Mouse (Mus musculus) intestine, embryonic 15.5 days (tissue): Measurements from ENCODE around the gene Dnm1. TPM values are rescaled to one million over a fixed set of nuclear protein-coding genes. Genes with fewer than 3 reads are reported as not detected.

Source experiments
- ATAC-seq: fragments of 200-750 bp; cut with Nextera tagmentation; 2 replicates; pipeline ENCODE4 v1.8.0; 2017; ENCODE audit warnings: moderate TSS enrichment, moderate library complexity
- H3K27ac ChIP-seq: fragments of 300-500 bp; sonication (generic); 2 replicates; pipeline ENCODE4 v1.5.1; 2015; ENCODE audit warnings: mild to moderate bottlenecking, inconsistent platforms
- H3K27me3 ChIP-seq: fragments of 300-500 bp; sonication (generic); replicated peaks from 2 replicates; pipeline ENCODE4 v1.6.1; 2015; ENCODE audit warnings: inconsistent platforms
- H3K36me3 ChIP-seq: fragments of 300-500 bp; sonication (generic); 2 replicates; pipeline ENCODE4 v1.6.1; 2015; ENCODE audit warnings: inconsistent platforms
- H3K4me1 ChIP-seq: fragments of 300-500 bp; sonication (generic); replicated peaks from 2 replicates; pipeline ENCODE4 v1.6.1; 2015; ENCODE audit warnings: inconsistent platforms
- H3K4me2 ChIP-seq: fragments of 300-500 bp; sonication (generic); replicated peaks from 2 replicates; pipeline ENCODE4 v1.6.1; 2015; ENCODE audit warnings: mild to moderate bottlenecking, inconsistent platforms
- H3K4me3 ChIP-seq: fragments of 300-500 bp; sonication (generic); replicated peaks from 2 replicates; pipeline ENCODE4 v1.5.1; 2015; ENCODE audit warnings: inconsistent platforms
- H3K9ac ChIP-seq: fragments of 300-500 bp; sonication (generic); 2 replicates; pipeline ENCODE4 v1.6.1; 2015; ENCODE audit warnings: inconsistent platforms
- H3K9me3 ChIP-seq: fragments of 300-500 bp; sonication (generic); 2 replicates; pipeline ENCODE4 v1.6.1; 2016; ENCODE audit warnings: inconsistent platforms
- WGBS: fragments of 180-500 bp; shearing (Covaris S2); methylation state at CpG from one replicate; pipeline ENCODE4 v1.1.7; 2015; 5-methylcytosine and 5-hydroxymethylcytosine counted together
- polyA plus RNA-seq: library from polyadenylated mRNA; unstranded; fragments of >200 nt; fragmentation: Nextera tagmentation; extraction: Ambion mirVana; gene quantifications from 2 replicates; pipeline ENCODE4 v1.2.1, GENCODE M21; 2015

The Dnm1 gene
- polyA plus RNA-seq, 1 experiment from 2014 or later, result 12.2 TPM

DNA sequence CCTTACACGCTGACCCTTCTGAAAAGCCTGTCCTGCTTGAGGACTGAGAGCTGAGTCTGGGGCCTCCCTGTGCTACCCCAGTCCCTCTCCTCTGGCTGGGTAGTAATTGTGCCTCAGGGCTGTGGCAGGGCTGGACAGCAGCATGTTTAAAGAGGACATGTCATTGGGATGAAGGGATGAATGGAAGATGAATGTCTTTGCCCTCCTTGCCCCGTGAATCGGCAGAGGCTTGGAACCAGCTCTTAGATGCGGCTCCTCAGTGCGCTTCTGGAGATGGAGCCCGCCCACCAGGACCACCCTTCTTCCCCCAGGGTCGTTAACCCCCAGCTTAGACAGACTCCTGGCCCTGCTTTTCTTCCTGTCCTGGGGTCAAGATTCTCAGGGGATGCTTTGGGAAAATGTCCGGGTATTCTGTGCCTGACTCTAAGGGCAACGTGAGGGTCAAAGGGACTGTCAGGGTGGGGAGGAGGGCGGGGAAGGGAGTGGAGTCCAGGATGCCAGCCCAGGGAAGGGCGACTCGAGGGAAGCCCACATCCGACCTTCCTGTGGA lies 24.2 kb downstream of the Dnm1 start:
- ATAC-seq, result no peak
- Histone ChIP-seq H3K36me3 (no peaks in the 10 kb centered on the region; the same call in 1 of the 2 replicates), H3K4me1 (peaks cover 12% of the 10 kb centered on the region; the same call in 1 of the 2 replicates), H3K27ac (no peak overlapping the region; the same call in 1 of the 2 replicates), H3K27me3 (no peaks in the 10 kb centered on the region), H3K4me2 (no peak overlapping the region), H3K9me3 (no peaks in the 10 kb centered on the region), H3K9ac (no peak overlapping the region), H3K4me3 (no peak overlapping the region)
- 33% methylated on average over 13 of the region's 13 CpGs for WGBS

DNA sequence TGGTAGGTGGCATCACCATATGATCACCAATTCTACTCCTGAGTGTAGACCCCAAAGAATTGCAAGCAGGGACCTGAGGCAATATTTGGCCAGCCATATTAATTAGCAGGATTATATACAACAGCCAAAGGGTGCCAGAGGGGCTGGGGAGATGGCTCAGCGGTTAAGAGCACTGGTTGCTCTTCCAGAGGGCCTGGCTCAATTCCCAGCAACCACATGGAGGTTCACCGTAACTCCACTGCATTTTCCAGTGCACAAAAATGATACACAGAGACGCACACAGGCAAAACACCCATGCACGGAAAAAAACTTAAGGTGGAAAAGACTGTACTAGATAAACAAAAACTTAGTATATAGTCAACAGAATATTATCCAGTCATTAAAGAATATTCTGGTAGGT lies 25.9 kb downstream of the Dnm1 start:
- 49% methylated on average over 4 of the region's 4 CpGs for WGBS
- H3K27me3 ChIP-seq, result 0 out of 2 replicates have a peak, but pooled peaks cover 2% of the 10 kb centered on the region
- no peaks in the 10 kb centered on the region for H3K36me3 ChIP-seq
- no peak overlapping the region for H3K9ac ChIP-seq
- no peak overlapping the region for H3K4me3 ChIP-seq
- ATAC-seq, result no peak
- no peak overlapping the region for H3K27ac ChIP-seq
- H3K9me3 ChIP-seq, result no peaks in the 10 kb centered on the region
- peaks cover 14% of the 10 kb centered on the region; the same call in 1 of the 2 replicates for H3K4me1 ChIP-seq
- no peak overlapping the region for H3K4me2 ChIP-seq

DNA sequence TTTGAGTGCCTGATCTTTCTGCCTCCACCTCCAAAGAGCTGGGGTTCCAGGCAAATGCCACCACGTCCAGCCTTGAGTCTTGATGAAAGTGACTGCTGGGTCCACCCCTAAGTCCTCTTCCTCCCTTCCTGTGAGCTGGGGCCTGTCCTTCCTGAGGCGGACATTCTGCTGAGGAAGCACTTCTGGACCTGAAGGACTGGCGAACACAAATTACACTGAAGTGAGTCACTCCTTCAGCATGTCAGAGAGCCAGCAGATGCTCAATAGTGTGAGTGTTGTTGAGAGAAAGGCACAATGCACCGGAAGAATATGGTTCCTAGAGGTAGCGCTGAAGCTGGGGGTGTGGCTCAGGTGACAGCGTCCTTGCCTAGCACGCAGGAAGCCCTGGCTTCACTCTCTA lies 27.8 kb downstream of the Dnm1 start:
- H3K9me3 ChIP-seq, result no peaks in the 10 kb centered on the region
- H3K4me1 ChIP-seq, result peaks cover 22% of the 10 kb centered on the region
- 0 out of 2 replicates have a peak, but pooled peaks cover 2% of the 10 kb centered on the region for H3K27me3 ChIP-seq
- 48% methylated on average over 7 of the region's 7 CpGs for WGBS
- H3K27ac ChIP-seq, result peak overlapping the region; percentile 41
- no peak overlapping the region for H3K9ac ChIP-seq
- no peak overlapping the region for H3K4me2 ChIP-seq
- no peaks in the 10 kb centered on the region for H3K36me3 ChIP-seq
- no peak overlapping the region for H3K4me3 ChIP-seq
- ATAC-seq, result no peak

DNA sequence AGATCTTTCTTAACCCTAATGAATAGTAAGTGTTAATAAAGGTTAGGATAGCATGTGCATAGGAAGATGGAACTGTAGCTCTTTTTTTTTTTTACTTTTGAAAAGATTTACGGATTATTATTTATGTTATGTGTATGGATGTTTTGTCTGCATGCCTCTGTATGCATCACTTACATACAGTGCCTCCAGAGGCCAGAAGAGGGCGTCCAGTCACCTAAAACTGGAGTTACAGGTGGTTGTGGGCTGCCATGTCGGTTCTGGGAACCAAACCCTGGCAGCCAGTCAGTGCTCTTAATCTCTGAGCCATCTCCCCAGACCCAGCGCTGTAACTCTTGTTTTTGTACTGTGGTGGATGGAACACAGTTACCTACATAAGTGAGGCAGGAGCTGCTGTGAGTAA lies 28.8 kb downstream of the Dnm1 start:
- peaks cover 27% of the 10 kb centered on the region for H3K4me1 ChIP-seq
- 0 out of 2 replicates have a peak, but pooled peaks cover 2% of the 10 kb centered on the region for H3K27me3 ChIP-seq
- H3K27ac ChIP-seq, result no peak overlapping the region
- no peaks in the 10 kb centered on the region for H3K9me3 ChIP-seq
- 57% methylated on average over 4 of the region's 4 CpGs for WGBS
- ATAC-seq, result no peak
- no peaks in the 10 kb centered on the region for H3K36me3 ChIP-seq
- no peak overlapping the region for H3K4me2 ChIP-seq
- H3K4me3 ChIP-seq, result no peak overlapping the region
- no peak overlapping the region for H3K9ac ChIP-seq

DNA sequence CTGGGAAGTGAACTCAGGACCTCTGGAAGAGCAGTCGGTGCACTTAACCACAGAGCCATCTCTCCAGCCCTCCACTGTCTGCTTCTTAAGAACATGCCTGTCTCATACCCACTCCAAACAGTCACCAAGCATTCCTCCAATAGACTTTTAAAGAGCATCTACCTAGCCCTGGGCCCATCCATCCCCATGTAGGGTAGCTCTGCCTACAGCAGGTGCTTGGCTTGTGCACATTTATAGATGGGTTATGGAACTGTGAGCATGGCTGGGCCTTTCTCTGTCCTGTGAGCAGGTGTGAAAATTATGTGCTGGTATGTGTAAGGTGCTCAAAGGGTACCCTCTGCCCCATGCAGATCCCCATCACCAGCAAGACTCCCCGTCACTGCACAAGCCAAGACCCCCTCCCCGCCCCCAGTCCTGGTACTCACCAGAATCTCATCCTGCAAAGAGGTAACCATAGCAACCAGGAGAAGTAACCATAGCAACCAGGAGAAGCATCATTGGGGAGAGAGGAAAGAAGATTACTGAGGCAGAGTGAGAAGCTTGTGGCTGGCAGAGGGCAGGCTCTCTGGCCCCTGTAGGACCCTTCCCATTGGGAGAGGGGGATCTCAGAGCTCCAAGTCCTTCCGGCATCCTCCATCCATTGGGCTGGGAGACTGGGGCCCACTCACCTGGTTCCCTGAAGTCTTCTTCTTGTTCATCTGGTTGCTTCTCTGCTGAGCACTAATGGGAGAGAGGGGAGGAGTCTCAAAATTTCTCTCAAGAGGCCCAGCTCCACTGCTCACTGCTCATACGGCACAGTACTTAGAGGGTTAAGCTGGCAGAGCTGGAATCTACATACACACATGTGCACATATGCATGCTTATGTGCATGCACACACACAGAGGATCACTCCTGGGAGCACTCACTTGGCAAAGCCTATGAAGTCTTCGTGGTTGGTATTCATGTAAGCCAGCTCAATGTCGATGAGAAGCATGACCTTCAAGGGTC lies 30.1 kb downstream of the Dnm1 start:
- Histone ChIP-seq H3K36me3 (no peaks in the 10 kb centered on the region), H3K4me3 (no peak overlapping the region), H3K27me3 (0 out of 2 replicates have a peak, but pooled peaks cover 2% of the 10 kb centered on the region), H3K9me3 (no peaks in the 10 kb centered on the region), H3K27ac (no peak overlapping the region), H3K9ac (no peak overlapping the region), H3K4me1 (peaks cover 37% of the 10 kb centered on the region), H3K4me2 (no peak overlapping the region)
- WGBS, result 79% methylated on average over 7 of the region's 7 CpGs
- no peak for ATAC-seq

DNA sequence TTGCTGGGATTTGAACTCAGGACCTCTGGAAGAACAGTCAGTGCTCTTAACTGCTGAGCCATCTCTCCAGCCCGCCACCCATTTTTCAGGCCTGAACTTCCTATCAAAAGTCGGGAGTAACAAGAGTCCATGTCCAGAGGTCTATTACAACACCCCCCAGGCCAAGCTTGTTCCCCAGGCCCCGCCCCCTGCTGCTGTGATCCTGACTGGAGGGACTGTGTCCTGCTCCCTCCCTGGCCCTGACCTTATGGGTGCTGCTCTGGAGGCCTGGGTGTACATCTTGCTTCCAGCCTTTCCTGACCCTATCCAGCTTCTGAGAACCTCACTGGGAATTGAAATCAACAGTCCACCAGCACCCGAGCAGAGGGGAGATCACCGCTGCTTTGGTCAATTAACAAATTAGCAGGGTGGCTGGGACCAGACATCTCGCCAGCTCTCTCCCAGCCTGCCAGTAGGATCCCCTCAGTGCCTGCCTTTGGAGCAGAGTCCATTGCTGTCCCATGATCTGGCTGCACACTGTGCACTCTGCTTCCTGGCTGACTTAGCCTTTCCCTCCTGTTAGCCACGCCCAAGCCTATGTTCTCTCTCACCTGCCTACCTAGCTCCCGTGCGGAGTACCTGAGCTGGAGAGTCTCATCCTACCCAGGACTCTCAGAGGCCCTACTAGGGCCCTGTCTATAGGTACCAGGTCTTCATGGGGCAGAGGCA lies 31.4 kb downstream of the Dnm1 start:
- Histone ChIP-seq H3K36me3 (no peaks in the 10 kb centered on the region), H3K4me3 (no peak overlapping the region), H3K4me1 (peaks cover 50% of the 10 kb centered on the region), H3K9me3 (no peaks in the 10 kb centered on the region), H3K27ac (peak overlapping the region; percentile 38), H3K9ac (no peak overlapping the region), H3K4me2 (no peak overlapping the region), H3K27me3 (0 out of 2 replicates have a peak, but pooled peaks cover 2% of the 10 kb centered on the region)
- peak; percentile 78 for ATAC-seq
- WGBS, result 63% methylated on average over 9 of the region's 9 CpGs

DNA sequence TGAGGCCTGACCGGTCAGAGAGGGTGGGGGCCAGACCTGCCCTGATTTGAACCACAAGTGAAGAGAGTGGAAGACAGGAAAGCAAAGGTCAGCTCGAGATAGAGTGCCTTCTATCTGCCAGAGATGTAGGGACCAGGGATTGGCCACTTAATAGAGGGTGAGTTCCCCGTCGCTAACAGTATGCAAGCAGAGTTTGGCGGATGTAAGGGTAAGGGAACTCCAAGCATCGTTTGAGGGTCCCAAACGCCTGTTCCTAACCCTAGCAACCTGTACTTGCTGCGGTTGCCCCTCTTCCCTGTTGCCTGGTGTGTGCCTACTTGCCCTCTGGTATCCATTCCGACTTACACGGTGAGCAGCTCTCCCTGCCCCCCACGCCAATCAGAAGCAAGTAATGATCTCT lies 32.4 kb downstream of the Dnm1 start:
- no peak for ATAC-seq

DNA sequence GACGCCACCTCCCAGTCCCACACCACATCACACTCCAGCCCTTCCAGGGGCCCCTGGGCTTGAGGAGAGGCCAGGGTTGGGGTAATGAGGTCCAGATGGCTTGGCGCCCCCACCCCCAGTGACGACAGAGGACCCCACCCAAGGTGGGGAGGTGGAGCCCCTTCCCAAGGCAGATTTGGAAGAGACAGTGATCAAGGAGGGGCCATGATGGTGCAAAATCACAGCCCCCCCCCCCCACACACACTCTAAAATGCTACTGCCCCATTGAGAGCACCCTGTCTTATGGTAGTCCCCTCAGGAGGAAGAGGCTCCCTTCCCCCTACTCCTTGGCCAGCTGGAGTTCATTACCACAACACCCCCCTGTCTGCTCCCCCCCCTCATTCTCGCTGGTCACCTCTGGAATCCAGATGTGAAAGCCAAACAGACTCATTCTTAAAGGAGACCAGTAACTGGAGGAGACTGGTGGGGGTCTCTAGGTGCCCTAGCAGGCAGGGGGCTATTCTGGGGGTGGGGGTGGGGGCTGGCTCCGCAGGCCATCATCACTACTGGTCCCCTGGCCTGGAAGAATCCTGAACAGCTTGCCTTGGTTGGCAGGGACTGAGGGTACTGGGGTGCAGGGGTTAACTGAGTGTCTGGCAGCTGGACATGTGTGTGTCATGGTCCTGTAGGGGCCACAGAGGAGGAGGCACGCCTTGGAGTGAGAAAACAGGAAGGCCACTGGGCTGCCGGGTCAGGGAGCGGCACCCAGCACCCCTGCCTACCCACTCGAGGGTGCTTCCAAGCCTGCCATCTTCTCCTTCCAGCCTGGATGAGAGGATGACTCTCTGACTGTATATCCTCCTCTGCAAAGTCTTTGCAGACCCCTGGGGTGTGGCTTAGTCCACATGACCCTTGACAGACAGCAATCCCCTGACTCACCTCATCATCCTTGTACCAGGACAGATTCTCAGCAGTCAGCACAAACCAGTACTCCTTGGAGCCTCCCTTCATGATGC lies 33.3 kb downstream of the Dnm1 start:
- Histone ChIP-seq H3K27me3 (0 out of 2 replicates have a peak, but pooled peaks cover 2% of the 10 kb centered on the region), H3K9ac (no peak overlapping the region), H3K36me3 (0 out of 2 replicates have a peak, but pooled peaks cover under 1% of the 10 kb centered on the region), H3K4me1 (peaks cover 56% of the 10 kb centered on the region), H3K4me3 (no peak overlapping the region), H3K27ac (peak overlapping the region; percentile 91), H3K4me2 (peak overlapping the region; percentile 60), H3K9me3 (no peaks in the 10 kb centered on the region)
- WGBS, result 28% methylated on average over 9 of the region's 9 CpGs
- ATAC-seq, result peak; percentile 13

More for the DNA sequence above, 32.4 kb downstream of the Dnm1 start:
- no peaks in the 10 kb centered on the region for H3K36me3 ChIP-seq
- H3K9ac ChIP-seq, result no peak overlapping the region
- no peak overlapping the region for H3K4me3 ChIP-seq
- 0 out of 2 replicates have a peak, but pooled peaks cover 2% of the 10 kb centered on the region for H3K27me3 ChIP-seq
- 72% methylated on average over 11 of the region's 11 CpGs for WGBS
- no peak overlapping the region for H3K4me2 ChIP-seq
- H3K27ac ChIP-seq, result 0 out of 2 replicates have a peak overlapping the region, but pooled peaks have one; percentile 91
- no peaks in the 10 kb centered on the region for H3K9me3 ChIP-seq
- H3K4me1 ChIP-seq, result peaks cover 56% of the 10 kb centered on the region

DNA sequence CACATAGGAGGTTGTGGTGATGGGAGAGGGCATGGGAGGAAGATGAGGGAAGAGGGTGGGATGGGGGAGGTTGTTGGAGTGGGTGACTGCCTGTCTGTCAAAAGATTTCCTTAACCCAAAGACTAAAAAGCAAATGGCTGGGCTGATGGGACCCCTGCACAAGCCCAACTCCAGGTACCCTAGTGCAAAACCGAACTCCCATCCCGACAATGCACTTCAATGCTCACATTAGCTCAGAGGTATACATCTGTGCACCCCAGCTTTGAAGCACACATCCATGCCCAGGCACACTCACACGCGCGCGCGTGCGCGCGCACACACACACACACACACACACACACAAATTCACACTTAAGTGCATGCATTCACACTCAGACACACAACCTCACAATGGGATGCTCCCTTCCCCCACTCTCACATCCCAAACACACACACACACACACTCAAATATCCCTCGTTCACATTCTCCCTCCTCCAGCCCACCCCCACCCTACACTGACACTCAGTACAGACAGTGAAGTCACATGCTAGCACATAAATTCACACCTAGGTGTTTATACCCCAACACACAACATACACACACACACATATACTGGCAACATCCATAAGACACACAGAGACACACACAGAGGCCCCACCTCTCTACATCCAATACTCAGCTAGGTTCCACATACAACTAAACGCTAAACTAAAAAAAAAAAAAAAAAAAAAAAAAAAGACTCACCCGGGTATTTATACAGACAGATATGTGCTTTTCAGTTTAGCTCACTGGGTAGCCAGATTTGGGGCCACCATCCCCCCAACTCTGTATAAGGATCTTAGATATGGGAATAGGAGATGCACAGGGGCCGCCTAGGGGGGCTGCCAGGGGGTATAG lies 34.2 kb downstream of the Dnm1 start:
- Histone ChIP-seq H3K9ac (peak overlapping the region; percentile 58), H3K4me2 (peak overlapping the region; percentile 60), H3K27ac (peak overlapping the region; percentile 91), H3K4me1 (peaks cover 57% of the 10 kb centered on the region), H3K36me3 (0 out of 2 replicates have a peak, but pooled peaks cover 3% of the 10 kb centered on the region), H3K9me3 (no peaks in the 10 kb centered on the region), H3K27me3 (0 out of 2 replicates have a peak, but pooled peaks cover 2% of the 10 kb centered on the region), H3K4me3 (peak overlapping the region; percentile 44)
- ATAC-seq, result no peak
- WGBS, result 63% methylated on average over 14 of the region's 14 CpGs

DNA sequence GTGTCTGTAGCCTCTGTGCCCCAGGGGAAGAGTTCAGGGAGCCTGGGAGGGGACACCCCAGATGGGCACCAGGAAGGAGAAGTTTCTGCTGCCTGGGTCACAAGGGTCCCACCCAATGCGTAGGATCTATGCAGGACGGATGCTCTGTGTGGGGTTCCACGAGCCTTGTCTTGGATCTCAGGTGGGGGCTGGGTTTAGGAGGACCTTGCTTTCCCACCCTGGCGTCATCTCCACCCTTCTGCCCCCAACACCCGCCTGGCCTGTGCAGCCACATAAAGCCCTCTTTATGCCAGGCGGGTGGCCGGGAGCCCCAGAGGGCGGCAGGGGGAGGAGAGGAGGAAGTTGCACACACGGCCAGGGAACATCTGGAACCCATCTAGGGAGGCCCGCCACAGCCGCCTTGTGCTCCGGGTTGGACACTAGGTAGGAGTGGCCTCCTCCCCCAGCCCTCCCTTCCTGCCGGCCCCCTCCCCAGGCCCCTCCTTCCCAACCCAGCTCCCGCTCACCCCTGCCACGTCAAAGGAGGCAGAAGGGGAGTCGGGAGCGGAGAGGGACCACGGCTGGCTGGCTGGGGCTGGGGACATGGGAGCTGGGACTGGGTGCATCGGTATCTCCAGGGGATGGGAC lies 35.2 kb downstream of the Dnm1 start:
- peak overlapping the region; percentile 91 for H3K27ac ChIP-seq
- H3K36me3 ChIP-seq, result 0 out of 2 replicates have a peak, but pooled peaks cover 3% of the 10 kb centered on the region
- H3K9ac ChIP-seq, result peak overlapping the region; percentile 58
- H3K4me3 ChIP-seq, result peak overlapping the region; percentile 44
- H3K27me3 ChIP-seq, result no peaks in the 10 kb centered on the region
- H3K4me1 ChIP-seq, result peaks cover 57% of the 10 kb centered on the region
- 9% methylated on average over 19 of the region's 19 CpGs for WGBS
- H3K9me3 ChIP-seq, result no peaks in the 10 kb centered on the region
- peak; percentile 74 for ATAC-seq
- H3K4me2 ChIP-seq, result peak overlapping the region; percentile 60
